In genomic region chr8:79680965-79681364, GRCm38 (mm10) we compare ENCODE assay signal across 8 mouse cellular contexts. TPM values are rescaled to one million over a fixed set of nuclear protein-coding genes. Genes with fewer than 3 reads are reported as not detected.
A peak's percentile ranks its signal among the peaks of the same experiment; 100 is the strongest.
DNase-seq lines count a peak whose midpoint lies in the region; ATAC-seq and TF ChIP-seq lines count a peak whose summit lies in the region.

No protein-coding gene starts in this region.

- no peak for TF ChIP-seq POLR2A in cortical plate, adult 2 months (IDR thresholded peaks at IDR 0.05; ENCODE audit: extremely low read depth, insufficient read depth, low read length)

- peak overlapping the region; percentile 56 for H3K4me3 ChIP-seq in heart, embryonic 12.5 days
- peak overlapping the region; percentile 48; the same call in 1 of the 2 replicates for H3K4me3 ChIP-seq in cortical plate, adult 2 months (ENCODE audit: insufficient read depth, low read length)
- peak overlapping the region; percentile 38 for H3K4me3 ChIP-seq in hindbrain, embryonic 16.5 days (ENCODE audit: low read length)
- H3K4me3 ChIP-seq in midbrain, embryonic 15.5 days: peak overlapping the region; percentile 29

- H3K36me3 ChIP-seq in heart, embryonic 12.5 days: peaks cover 46% of the 10 kb centered on the region
- H3K36me3 ChIP-seq in hindbrain, embryonic 16.5 days (ENCODE audit: control insufficient read depth, insufficient read depth, low read length): peaks cover 23% of the 10 kb centered on the region
- peaks cover 15% of the 10 kb centered on the region for H3K36me3 ChIP-seq in midbrain, embryonic 15.5 days (replicated peaks)

- peak; percentile 47; the same call in 1 of the 2 replicates for ATAC-seq in heart, embryonic 12.5 days (ENCODE audit: insufficient number of reproducible peaks, low FRiP score)
- peak; percentile 60; the same call in 1 of the 2 replicates for ATAC-seq in hindbrain, embryonic 16.5 days
- peak; percentile 65; the same call in 1 of the 2 replicates for ATAC-seq in midbrain, embryonic 15.5 days (replicated peaks)

- H3K4me2 ChIP-seq in heart, embryonic 12.5 days: peak overlapping the region; percentile 88
- H3K4me2 ChIP-seq in hindbrain, embryonic 16.5 days (ENCODE audit: low read length): peak overlapping the region; percentile 64
- H3K4me2 ChIP-seq in midbrain, embryonic 15.5 days: peak overlapping the region; percentile 49

- no peaks in the 10 kb centered on the region for H3K27me3 ChIP-seq in heart, embryonic 12.5 days (replicated peaks)
- no peaks in the 10 kb centered on the region for H3K27me3 ChIP-seq in hindbrain, embryonic 16.5 days (replicated peaks; ENCODE audit: control insufficient read depth, insufficient read depth, low read length)
- no peaks in the 10 kb centered on the region for H3K27me3 ChIP-seq in midbrain, embryonic 15.5 days (replicated peaks)

- H3K4me1 ChIP-seq in heart, embryonic 12.5 days (replicated peaks): 0 out of 2 replicates have a peak, but pooled peaks cover 6% of the 10 kb centered on the region
- H3K4me1 ChIP-seq in cortical plate, adult 2 months (ENCODE audit: control insufficient read depth, insufficient read depth, low read length): peaks cover 2% of the 10 kb centered on the region; the same call in 1 of the 2 replicates
- peaks cover 2% of the 10 kb centered on the region; the same call in 1 of the 2 replicates for H3K4me1 ChIP-seq in hindbrain, embryonic 16.5 days (ENCODE audit: control insufficient read depth, insufficient read depth, low read depth, low read length)
- H3K4me1 ChIP-seq in midbrain, embryonic 15.5 days: peaks cover 4% of the 10 kb centered on the region; the same call in 1 of the 2 replicates

- H3K9me3 ChIP-seq in heart, embryonic 12.5 days (replicated peaks): no peaks in the 10 kb centered on the region
- no peaks in the 10 kb centered on the region for H3K9me3 ChIP-seq in hindbrain, embryonic 16.5 days (ENCODE audit: control insufficient read depth, low read length)
- H3K9me3 ChIP-seq in midbrain, embryonic 15.5 days: no peaks in the 10 kb centered on the region

- 38% methylated on average over 2 of the region's 2 CpGs for WGBS in heart, embryonic 12.5 days
- WGBS in hindbrain, embryonic 16.5 days: 44% methylated on average over 2 of the region's 2 CpGs
- WGBS in midbrain, embryonic 15.5 days: 44% methylated on average over 2 of the region's 2 CpGs

- DNase-seq in heart, adult 9 months (ENCODE audit: low spot score in 2 of 2): no peak
- no peak for DNase-seq in testis, postnatal 10 days (ENCODE audit: low spot score)
- no peak for DNase-seq in c-Kit-positive CD71-positive TER-119-positive erythroid progenitor cells, embryonic 14.5 days (ENCODE audit: low spot score)
- DNase-seq in frontal cortex, postnatal 25 days (ENCODE audit: low spot score in 2 of 2): no peak

- peak overlapping the region; percentile 66 for H3K9ac ChIP-seq in heart, embryonic 12.5 days
- peak overlapping the region; percentile 59 for H3K9ac ChIP-seq in hindbrain, embryonic 16.5 days (ENCODE audit: low read depth, low read length)
- H3K9ac ChIP-seq in midbrain, embryonic 15.5 days: no peak overlapping the region

- no peak overlapping the region for H3K27ac ChIP-seq in heart, embryonic 12.5 days (ENCODE audit: poor library complexity, severe bottlenecking)
- no peak overlapping the region for H3K27ac ChIP-seq in cortical plate, adult 2 months (ENCODE audit: insufficient read depth, low read length)
- no peak overlapping the region for H3K27ac ChIP-seq in hindbrain, embryonic 16.5 days (ENCODE audit: low read depth, low read length)
- no peak overlapping the region for H3K27ac ChIP-seq in midbrain, embryonic 15.5 days

- no peak for TF ChIP-seq CTCF in cortical plate, adult 2 months (IDR thresholded peaks at IDR 0.05; ENCODE audit: extremely low read depth, insufficient read depth, low read length)

RNA-seq across cellular contexts. Expression of gene Abce1, which starts 30.6 kb away (rescaled TPM):
- polyA plus RNA-seq in heart, embryonic 12.5 days (2016; fragmentation: Nextera tagmentation; extraction: Ambion mirVana): 95.6 and 98.2 TPM in 2 replicates
- polyA plus RNA-seq in cortical plate, adult 2 months (2012; rRNA removed): 44.1 and 45.8 TPM in 2 replicates
- 80.0 and 86.9 TPM in 2 replicates for polyA plus RNA-seq in hindbrain, embryonic 16.5 days (2015; fragmentation: Nextera tagmentation; extraction: Ambion mirVana)
- 71.4 and 77.9 TPM in 2 replicates for polyA plus RNA-seq in midbrain, embryonic 15.5 days (2015; fragmentation: Nextera tagmentation; extraction: Ambion mirVana)

RNA-seq across cellular contexts. Expression of gene Anapc10, which starts 30.7 kb away (rescaled TPM):
- polyA plus RNA-seq in heart, embryonic 12.5 days (2016; fragmentation: Nextera tagmentation; extraction: Ambion mirVana): 26.0 and 27.0 TPM in 2 replicates
- polyA plus RNA-seq in cortical plate, adult 2 months (2012; rRNA removed): 7.2 and 8.1 TPM in 2 replicates
- polyA plus RNA-seq in hindbrain, embryonic 16.5 days (2015; fragmentation: Nextera tagmentation; extraction: Ambion mirVana): 30.3 and 36.0 TPM in 2 replicates
- 29.2 and 32.1 TPM in 2 replicates for polyA plus RNA-seq in midbrain, embryonic 15.5 days (2015; fragmentation: Nextera tagmentation; extraction: Ambion mirVana)

RNA-seq across cellular contexts. Expression of gene Otud4, which starts 41.5 kb away (rescaled TPM):
- polyA plus RNA-seq in heart, embryonic 12.5 days (2016; fragmentation: Nextera tagmentation; extraction: Ambion mirVana): 29.2 and 30.0 TPM in 2 replicates
- polyA plus RNA-seq in cortical plate, adult 2 months (2012; rRNA removed): 25.5 and 27.4 TPM in 2 replicates
- polyA plus RNA-seq in hindbrain, embryonic 16.5 days (2015; fragmentation: Nextera tagmentation; extraction: Ambion mirVana): 7.7 and 9.5 TPM in 2 replicates
- polyA plus RNA-seq in midbrain, embryonic 15.5 days (2015; fragmentation: Nextera tagmentation; extraction: Ambion mirVana): 9.5 and 10.6 TPM in 2 replicates
